Mouse (Mus musculus) embryonic facial prominence, embryonic 14.5 days (tissue): Measurements from ENCODE around the gene Sept10. TPM values are rescaled to one million over a fixed set of nuclear protein-coding genes. Genes with fewer than 3 reads are reported as not detected.

ENCODE experiments used
- ATAC-seq: fragments of 200-750 bp; cut with Nextera tagmentation; 2 replicates; pipeline ENCODE4 v1.8.0; 2017; ENCODE audit warnings: low read depth, moderate number of reproducible peaks, moderate TSS enrichment
- DNase-seq: peaks from one replicate; pipeline ENCODE4 v3.0.0-alpha.2; 2015; ENCODE audit warnings: low spot score
- H3K27ac ChIP-seq: fragments of 300-500 bp; sonication (generic); replicated peaks from 2 replicates; pipeline ENCODE4 v1.5.1; 2014; ENCODE audit warnings: low read depth, mild to moderate bottlenecking, low read length, moderate library complexity
- H3K27me3 ChIP-seq: fragments of 300-500 bp; sonication (generic); replicated peaks from 2 replicates; pipeline ENCODE4 v1.6.1; 2014; ENCODE audit warnings: low read length; ENCODE audit not compliant: control insufficient read depth, insufficient read depth
- H3K36me3 ChIP-seq: fragments of 300-500 bp; sonication (generic); 2 replicates; pipeline ENCODE4 v1.6.1; 2014; ENCODE audit warnings: low read length, mixed read lengths; ENCODE audit not compliant: control insufficient read depth, insufficient read depth
- H3K4me1 ChIP-seq: fragments of 300-500 bp; sonication (generic); 2 replicates; pipeline ENCODE4 v1.6.1; 2014; ENCODE audit warnings: antibody characterized with exemption, low read length; ENCODE audit not compliant: control insufficient read depth, insufficient read depth
- H3K4me2 ChIP-seq: fragments of 300-500 bp; sonication (generic); 2 replicates; pipeline ENCODE4 v1.6.1; 2014; ENCODE audit warnings: low read depth, mild to moderate bottlenecking, low read length, moderate library complexity, mixed read lengths
- H3K4me3 ChIP-seq: fragments of 300-500 bp; sonication (generic); 2 replicates; pipeline ENCODE4 v1.5.1; 2014; ENCODE audit warnings: low read depth, mild to moderate bottlenecking, low read length
- H3K9ac ChIP-seq: fragments of 300-500 bp; sonication (generic); 2 replicates; pipeline ENCODE4 v1.6.1; 2014; ENCODE audit warnings: low read depth, mild to moderate bottlenecking, low read length, moderate library complexity, mixed read lengths
- H3K9me3 ChIP-seq: fragments of 300-500 bp; sonication (generic); 2 replicates; pipeline ENCODE4 v1.6.1; 2016; ENCODE audit warnings: low read length; ENCODE audit not compliant: control insufficient read depth
- WGBS: fragments of 180-500 bp; shearing (Covaris S2); extraction: QIAGEN DNeasy Blood & Tissue Kit; methylation state at CpG from one replicate; pipeline ENCODE4 v1.1.7; 2014; 5-methylcytosine and 5-hydroxymethylcytosine counted together
- polyA plus RNA-seq: library from polyadenylated mRNA; unstranded; fragments of >200 nt; fragmentation: Nextera tagmentation; extraction: Ambion mirVana; gene quantifications from 2 replicates; pipeline ENCODE4 v1.2.1, GENCODE M21; 2014

The Sept10 gene
- polyA plus RNA-seq, 1 experiment from 2014 or later = 40.5 TPM

DNA sequence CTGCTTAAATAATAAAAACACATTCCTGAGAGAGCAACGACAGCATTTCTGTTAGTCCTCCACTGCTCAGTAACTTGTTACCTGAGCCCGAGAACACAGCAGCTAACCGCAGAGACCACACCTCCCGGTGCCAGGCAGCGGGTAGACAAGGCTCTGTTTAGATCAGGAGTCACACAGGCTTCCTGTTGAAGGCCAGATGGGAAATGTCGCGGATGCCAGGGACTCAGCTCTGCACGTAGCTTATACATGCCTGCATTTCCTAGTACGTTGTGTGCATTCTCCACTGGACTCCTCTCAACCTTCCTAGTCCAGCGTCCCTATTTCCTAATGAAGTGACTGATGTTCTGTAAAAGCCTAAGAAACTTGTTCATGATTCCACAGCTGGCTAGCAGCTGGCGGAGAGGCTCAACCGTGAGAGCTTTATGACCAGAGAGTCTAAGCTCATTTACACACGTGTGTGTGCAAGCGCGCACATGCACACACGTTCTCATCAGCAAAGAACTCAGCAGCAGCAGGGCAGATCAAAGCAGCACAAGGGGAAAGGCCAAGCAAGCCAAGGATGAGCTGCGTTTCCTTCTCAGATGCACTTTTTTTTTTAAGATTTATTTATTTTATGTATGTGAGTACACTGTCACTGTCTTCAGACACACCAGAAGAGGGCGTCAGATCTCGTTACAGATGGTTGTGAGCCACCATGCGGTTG, 89.6 kb downstream of the Sept10 start:
- Histone ChIP-seq H3K4me3 (no peak overlapping the region), H3K27me3 (no peaks in the 10 kb centered on the region), H3K4me2 (peak overlapping the region; percentile 3; the same call in 1 of the 2 replicates), H3K9me3 (no peaks in the 10 kb centered on the region), H3K36me3 (no peaks in the 10 kb centered on the region), H3K9ac (no peak overlapping the region), H3K27ac (peak overlapping the region; percentile 5; the same call in 1 of the 2 replicates), H3K4me1 (no peaks in the 10 kb centered on the region)
- DNase-seq = peak; percentile 62
- WGBS = 48% methylated on average over 20 of the region's 20 CpGs
- peak; percentile 60 for ATAC-seq

- Histone ChIP-seq H3K9me3 (no peaks in the 10 kb centered on the region), H3K4me2 (no peak overlapping the region), H3K4me3 (no peak overlapping the region), H3K4me1 (no peaks in the 10 kb centered on the region), H3K36me3 (no peaks in the 10 kb centered on the region), H3K27ac (no peak overlapping the region), H3K27me3 (no peaks in the 10 kb centered on the region), H3K9ac (no peak overlapping the region)
- no peak for DNase-seq
- WGBS = 78% methylated on average over 6 of the region's 6 CpGs
- no peak for ATAC-seq
Observed at GRCm38 (mm10) chr10:59127637-59128036, 94.0 kb downstream of the Sept10 start.

DNA sequence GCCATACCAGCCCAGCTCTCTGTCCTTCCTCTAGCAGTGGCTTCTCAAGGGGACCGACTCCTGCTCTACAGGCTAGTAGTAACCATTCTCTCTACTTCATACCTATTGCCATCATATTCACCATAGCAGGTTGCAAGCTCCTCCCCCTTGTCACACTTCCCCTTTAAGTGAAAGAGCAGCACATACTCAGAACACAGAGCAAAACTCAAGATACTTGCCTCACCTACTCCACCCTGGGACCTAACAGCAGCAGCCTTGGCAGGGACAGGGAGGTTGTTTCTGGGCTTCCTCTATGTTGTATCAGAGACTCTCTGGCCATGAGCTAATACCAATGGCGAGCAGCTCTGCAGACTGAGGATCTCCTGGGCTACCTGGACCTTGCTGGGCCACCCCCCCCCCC, 96.2 kb downstream of the Sept10 start:
- 72% methylated on average over 2 of the region's 2 CpGs for WGBS
- DNase-seq = no peak
- Histone ChIP-seq H3K4me2 (no peak overlapping the region), H3K27me3 (no peaks in the 10 kb centered on the region), H3K9ac (no peak overlapping the region), H3K4me1 (no peaks in the 10 kb centered on the region), H3K4me3 (no peak overlapping the region), H3K27ac (no peak overlapping the region), H3K9me3 (no peaks in the 10 kb centered on the region), H3K36me3 (no peaks in the 10 kb centered on the region)
- no peak for ATAC-seq

DNA sequence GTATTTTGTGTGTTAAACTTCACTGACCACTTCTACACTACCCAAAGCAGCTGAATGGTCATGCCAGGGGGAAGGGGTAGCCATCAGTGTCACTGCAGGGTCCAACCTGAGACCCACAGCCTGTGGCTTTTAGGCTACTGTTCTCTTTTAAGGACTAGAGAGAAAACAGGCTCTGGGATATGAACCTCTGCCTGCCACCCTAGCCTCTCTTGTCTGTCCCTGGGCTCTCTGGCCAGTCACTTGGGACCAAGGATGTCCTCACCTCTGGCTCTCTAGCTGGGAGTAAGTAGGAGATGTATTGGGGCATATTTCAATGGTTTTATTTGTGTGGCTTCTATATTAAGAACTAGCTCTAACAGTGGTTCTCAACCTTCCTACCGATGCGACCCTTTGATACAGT, 101.8 kb downstream of the Sept10 start:
- Histone ChIP-seq H3K27ac (no peak overlapping the region), H3K4me3 (no peak overlapping the region), H3K4me2 (no peak overlapping the region), H3K9me3 (no peaks in the 10 kb centered on the region), H3K27me3 (no peaks in the 10 kb centered on the region), H3K4me1 (no peaks in the 10 kb centered on the region), H3K36me3 (no peaks in the 10 kb centered on the region), H3K9ac (no peak overlapping the region)
- no peak for DNase-seq
- no peak for ATAC-seq
- WGBS = 91% methylated on average over 2 of the region's 2 CpGs

DNA sequence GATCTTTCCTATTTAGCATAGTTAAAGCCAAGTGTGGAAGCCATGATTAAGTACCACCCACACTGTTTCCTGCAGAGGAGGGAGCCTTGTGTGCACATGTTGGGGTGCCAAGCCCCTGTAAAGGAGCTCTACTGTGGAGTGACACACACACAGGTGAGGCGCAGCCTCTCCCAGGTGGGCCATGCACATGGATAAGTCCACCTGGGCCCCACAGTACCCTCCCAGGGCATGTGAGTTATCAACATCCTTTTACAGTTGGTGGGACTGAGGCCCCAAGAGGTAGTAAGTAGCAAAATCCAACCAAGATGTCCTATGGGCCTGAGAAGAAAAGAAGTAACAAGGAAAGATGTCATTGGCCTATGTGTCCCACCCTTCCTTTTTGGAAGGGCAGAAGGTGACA, 102.6 kb downstream of the Sept10 start:
- 96% methylated on average over 1 of the region's 1 CpGs for WGBS
- Histone ChIP-seq H3K4me1 (no peaks in the 10 kb centered on the region), H3K27me3 (no peaks in the 10 kb centered on the region), H3K9me3 (no peaks in the 10 kb centered on the region), H3K27ac (no peak overlapping the region), H3K9ac (no peak overlapping the region), H3K4me3 (no peak overlapping the region), H3K36me3 (no peaks in the 10 kb centered on the region), H3K4me2 (no peak overlapping the region)
- ATAC-seq = no peak
- DNase-seq = no peak

DNA sequence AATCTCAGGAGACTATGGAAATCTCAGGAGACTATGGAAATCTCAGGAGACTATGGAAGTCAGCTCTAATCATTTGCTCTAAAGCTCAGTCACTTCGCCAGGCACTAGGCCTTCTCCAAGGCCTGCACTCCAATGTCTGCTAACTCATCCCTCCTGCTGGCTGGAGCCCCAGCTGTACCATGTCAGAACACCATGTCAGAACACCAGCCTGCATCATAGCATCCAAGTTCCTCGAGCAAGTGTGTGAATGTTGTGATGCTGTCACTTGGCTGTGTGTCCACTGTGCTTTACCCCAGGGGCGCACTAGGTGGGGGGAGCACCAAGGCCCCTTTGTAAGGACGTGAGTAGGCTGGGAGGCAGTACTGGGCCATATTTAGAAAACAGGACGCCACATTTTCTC, 104.1 kb downstream of the Sept10 start:
- no peak overlapping the region for H3K4me2 ChIP-seq
- H3K27ac ChIP-seq = no peak overlapping the region
- no peak overlapping the region for H3K9ac ChIP-seq
- no peaks in the 10 kb centered on the region for H3K36me3 ChIP-seq
- no peaks in the 10 kb centered on the region for H3K9me3 ChIP-seq
- H3K4me3 ChIP-seq = no peak overlapping the region
- H3K4me1 ChIP-seq = no peaks in the 10 kb centered on the region
- 78% methylated on average over 5 of the region's 5 CpGs for WGBS
- ATAC-seq = no peak
- DNase-seq = no peak
- H3K27me3 ChIP-seq = no peaks in the 10 kb centered on the region

DNA sequence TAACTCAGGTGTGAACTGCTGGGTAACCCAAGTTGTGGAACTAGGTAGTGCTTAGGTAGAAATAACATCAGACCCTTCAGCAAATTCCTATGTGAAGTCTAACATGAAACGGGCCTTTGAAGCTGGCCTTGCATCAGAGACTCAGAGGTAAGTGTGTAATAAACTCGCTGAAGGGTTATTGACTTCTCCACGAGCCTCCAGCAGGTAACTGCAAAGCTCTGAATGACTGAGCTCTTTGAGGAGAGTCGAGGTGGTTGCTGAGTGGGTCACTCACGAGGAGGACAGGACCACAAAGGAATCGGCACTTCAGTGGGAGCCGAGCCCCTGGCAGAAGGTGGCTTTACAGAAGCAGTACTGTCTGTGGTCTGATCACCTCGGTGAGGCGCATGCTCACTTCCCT, 105.3 kb downstream of the Sept10 start:
- Histone ChIP-seq H3K36me3 (no peaks in the 10 kb centered on the region), H3K27ac (no peak overlapping the region), H3K9me3 (no peaks in the 10 kb centered on the region), H3K4me1 (no peaks in the 10 kb centered on the region), H3K4me3 (no peak overlapping the region), H3K9ac (no peak overlapping the region), H3K27me3 (no peaks in the 10 kb centered on the region), H3K4me2 (no peak overlapping the region)
- 81% methylated on average over 9 of the region's 9 CpGs for WGBS
- DNase-seq = no peak
- no peak for ATAC-seq

- H3K4me1 ChIP-seq = no peaks in the 10 kb centered on the region
- 83% methylated on average over 2 of the region's 2 CpGs for WGBS
- no peaks in the 10 kb centered on the region for H3K27me3 ChIP-seq
- no peak overlapping the region for H3K27ac ChIP-seq
- no peak overlapping the region for H3K4me2 ChIP-seq
- no peak overlapping the region for H3K4me3 ChIP-seq
- no peak overlapping the region for H3K9ac ChIP-seq
- ATAC-seq (no peak), DNase-seq (no peak)
- H3K9me3 ChIP-seq = no peaks in the 10 kb centered on the region
- H3K36me3 ChIP-seq = peaks cover 2% of the 10 kb centered on the region; the same call in 1 of the 2 replicates
Observed at GRCm38 (mm10) chr10:59115691-59116090, 106.0 kb downstream of the Sept10 start.
